Mouse (Mus musculus): ENCODE data around the gene Wfdc15a.

- TF ChIP-seq MYOG (IDR thresholded peaks at IDR 0.05; ENCODE audit: control insufficient read depth, extremely low read depth, insufficient read length): no peak
- TF ChIP-seq CTCF (IDR thresholded peaks at IDR 0.05; ENCODE audit: control insufficient read depth, insufficient read depth, insufficient read length): no peak
- TF ChIP-seq CEBPB (IDR thresholded peaks at IDR 0.05; ENCODE audit: low read depth): no peak
- no peak for TF ChIP-seq MAX (IDR thresholded peaks at IDR 0.05)
- TF ChIP-seq FOSL1 (IDR thresholded peaks at IDR 0.05; ENCODE audit: insufficient read depth, low read length, poor library complexity, severe bottlenecking): no peak
- no peak for TF ChIP-seq MYOD1 (IDR thresholded peaks at IDR 0.05; ENCODE audit: control insufficient read depth, insufficient read length, low read depth)
These were observed 22.1 kb downstream of the Wfdc15a start for GRCm38 (mm10) chr2:164177831-164178230.

Measured in C2C12 (cell line).